Mouse (Mus musculus): ENCODE results near the gene Lysmd3.
A peak's percentile ranks its signal among the peaks of the same experiment; 100 is the strongest.

Gene Lysmd3

GRCm38 (mm10) chr13:81675333-81675732 lies 17.9 kb downstream of the Lysmd3 start:
- DNase-seq: no peak

GRCm38 (mm10) chr13:81683107-81683506 lies 25.6 kb downstream of the Lysmd3 start:
- no peak for DNase-seq

GRCm38 (mm10) chr13:81684258-81684657 lies 26.8 kb downstream of the Lysmd3 start:
- no peak for DNase-seq

GRCm38 (mm10) chr13:81684884-81685283 lies 27.4 kb downstream of the Lysmd3 start:
- no peak for DNase-seq

- no peak for DNase-seq
These were observed 32.1 kb downstream of the Lysmd3 start for GRCm38 (mm10) chr13:81689587-81689986.

GRCm38 (mm10) chr13:81690477-81690876 lies 33.0 kb downstream of the Lysmd3 start:
- no peak for DNase-seq

GRCm38 (mm10) chr13:81691606-81692005 lies 34.1 kb downstream of the Lysmd3 start:
- no peak for DNase-seq

GRCm38 (mm10) chr13:81694446-81694845 lies 37.0 kb downstream of the Lysmd3 start:
- DNase-seq: no peak

- DNase-seq: no peak
These were observed 45.7 kb downstream of the Lysmd3 start for GRCm38 (mm10) chr13:81703148-81703547.

- DNase-seq: no peak
These were observed 46.2 kb downstream of the Lysmd3 start for GRCm38 (mm10) chr13:81703621-81704020.

GRCm38 (mm10) chr13:81706311-81706710 lies 48.8 kb downstream of the Lysmd3 start:
- no peak for DNase-seq

- DNase-seq: no peak
These were observed 52.3 kb downstream of the Lysmd3 start for GRCm38 (mm10) chr13:81709805-81710204.

GRCm38 (mm10) chr13:81710266-81710665 lies 52.8 kb downstream of the Lysmd3 start:
- DNase-seq: no peak

GRCm38 (mm10) chr13:81710775-81711545 lies 53.5 kb downstream of the Lysmd3 start, which contains the start of the genes Polr3g and Mblac2:
Polr3g (minus strand) TSS chr13:81711013.
Mblac2 (plus strand) TSS chr13:81711341.
- DNase-seq: peak; percentile 96

- no peak for DNase-seq
These were observed 54.3 kb downstream of the Lysmd3 start for GRCm38 (mm10) chr13:81711546-81712371.

- DNase-seq: no peak
These were observed 56.4 kb downstream of the Lysmd3 start for GRCm38 (mm10) chr13:81713896-81714295.

Data from cerebellum, postnatal 36 days (tissue).